Mouse (Mus musculus) liver, embryonic 15.5 days (tissue): ENCODE measurements around the gene Tspan10. TPM values are rescaled to one million over a fixed set of nuclear protein-coding genes. Genes with fewer than 3 reads are reported as not detected.

Experiments used
- ATAC-seq: fragments of 200-750 bp; cut with Nextera tagmentation; 2 replicates; pipeline ENCODE4 v1.8.0; 2017; ENCODE audit warnings: moderate number of reproducible peaks, mild to moderate bottlenecking, moderate library complexity; ENCODE audit not compliant: insufficient read depth
- H3K27ac ChIP-seq: fragments of 300-500 bp; sonication (generic); replicated peaks from 2 replicates; pipeline ENCODE4 v1.5.1; 2015; ENCODE audit warnings: mild to moderate bottlenecking, inconsistent platforms
- H3K27me3 ChIP-seq: fragments of 300-500 bp; sonication (generic); 2 replicates; pipeline ENCODE4 v1.6.1; 2015; ENCODE audit warnings: mild to moderate bottlenecking, inconsistent platforms
- H3K36me3 ChIP-seq: fragments of 300-500 bp; sonication (generic); replicated peaks from 2 replicates; pipeline ENCODE4 v1.6.1; 2015; ENCODE audit warnings: moderate library complexity, mild to moderate bottlenecking, inconsistent platforms
- H3K4me1 ChIP-seq: fragments of 300-500 bp; sonication (generic); replicated peaks from 2 replicates; pipeline ENCODE4 v1.6.1; 2015; ENCODE audit warnings: inconsistent platforms
- H3K4me2 ChIP-seq: fragments of 300-500 bp; sonication (generic); 2 replicates; pipeline ENCODE4 v1.6.1; 2015; ENCODE audit warnings: moderate library complexity, mild to moderate bottlenecking, inconsistent platforms
- H3K4me3 ChIP-seq: fragments of 300-500 bp; sonication (generic); replicated peaks from 2 replicates; pipeline ENCODE4 v1.5.1; 2015; ENCODE audit warnings: mild to moderate bottlenecking, inconsistent platforms
- H3K9ac ChIP-seq: fragments of 300-500 bp; sonication (generic); 2 replicates; pipeline ENCODE4 v1.6.1; 2015; ENCODE audit warnings: moderate library complexity, mild to moderate bottlenecking, inconsistent platforms
- H3K9me3 ChIP-seq: fragments of 300-500 bp; sonication (generic); replicated peaks from 2 replicates; pipeline ENCODE4 v1.6.1; 2016; ENCODE audit warnings: inconsistent platforms
- WGBS: fragments of 180-500 bp; shearing (Covaris S2); methylation state at CpG from one replicate; pipeline ENCODE4 v1.1.7; 2015; ENCODE audit warnings: mixed read lengths; ENCODE audit not compliant: insufficient replicate concordance; 5-methylcytosine and 5-hydroxymethylcytosine counted together
- polyA plus RNA-seq: library from polyadenylated mRNA; unstranded; fragments of >200 nt; fragmentation: Nextera tagmentation; extraction: Ambion mirVana; gene quantifications from 2 replicates; pipeline ENCODE4 v1.2.1, GENCODE M21; 2015

Tspan10 gene
- polyA plus RNA-seq, 1 experiment from 2014 or later, result not detected

GRCm38 (mm10) chr11:120423569-120424295, 18.7 kb upstream of the Tspan10 start:
- no peak overlapping the region for H3K9ac ChIP-seq
- ATAC-seq, result no peak
- H3K4me3 ChIP-seq, result no peak overlapping the region
- WGBS, result 68% methylated on average over 9 of the region's 9 CpGs
- no peaks in the 10 kb centered on the region for H3K9me3 ChIP-seq
- H3K4me1 ChIP-seq, result 0 out of 2 replicates have a peak, but pooled peaks cover 17% of the 10 kb centered on the region
- H3K27me3 ChIP-seq, result no peaks in the 10 kb centered on the region
- H3K27ac ChIP-seq, result no peak overlapping the region
- peaks cover 98% of the 10 kb centered on the region for H3K36me3 ChIP-seq
- H3K4me2 ChIP-seq, result no peak overlapping the region

- no peak for ATAC-seq
- Histone ChIP-seq H3K27me3 (no peaks in the 10 kb centered on the region), H3K4me2 (no peak overlapping the region), H3K27ac (no peak overlapping the region), H3K9ac (no peak overlapping the region), H3K4me1 (0 out of 2 replicates have a peak, but pooled peaks cover 11% of the 10 kb centered on the region), H3K36me3 (peaks cover 94% of the 10 kb centered on the region), H3K9me3 (no peaks in the 10 kb centered on the region), H3K4me3 (no peak overlapping the region)
- WGBS, result 69% methylated on average over 3 of the region's 3 CpGs
These were observed 15.7 kb upstream of the Tspan10 start for GRCm38 (mm10) chr11:120426727-120427126.

GRCm38 (mm10) chr11:120437152-120437856, 5.1 kb upstream of the Tspan10 start, which contains the start of gene Nploc4:
Nploc4 (minus strand) TSS chr11:120437708.
- WGBS, result under 1% methylated on average over 77 of the region's 77 CpGs
- peaks cover 15% of the 10 kb centered on the region for H3K4me1 ChIP-seq

GRCm38 (mm10) chr11:120437857-120438385, 4.5 kb upstream of the Tspan10 start:
- Histone ChIP-seq H3K4me3 (peak overlapping the region; percentile 81), H3K27ac (peak overlapping the region; percentile 95), H3K9ac (peak overlapping the region; percentile 95), H3K27me3 (no peaks in the 10 kb centered on the region), H3K4me2 (peak overlapping the region; percentile 76), H3K36me3 (peaks cover 28% of the 10 kb centered on the region), H3K9me3 (no peaks in the 10 kb centered on the region), H3K4me1 (peaks cover 15% of the 10 kb centered on the region)
- 27% methylated on average over 12 of the region's 12 CpGs for WGBS
- no peak for ATAC-seq

More at GRCm38 (mm10) chr11:120437152-120437856, 5.1 kb upstream of the Tspan10 start, which contains the start of gene Nploc4:
- H3K9me3 ChIP-seq, result no peaks in the 10 kb centered on the region
- peak within 1 kb of the TSS; percentile 81 for H3K4me3 ChIP-seq
- H3K4me2 ChIP-seq, result peak within 1 kb of the TSS; percentile 76
- peak within 1 kb of the TSS; percentile 95 for H3K9ac ChIP-seq
- peaks cover 35% of the 10 kb centered on the region for H3K36me3 ChIP-seq
- peak; percentile 93 for ATAC-seq
- H3K27me3 ChIP-seq, result no peaks in the 10 kb centered on the region
- peak within 1 kb of the TSS; percentile 95 for H3K27ac ChIP-seq

- Histone ChIP-seq H3K9ac (no peak overlapping the region), H3K27me3 (no peaks in the 10 kb centered on the region), H3K36me3 (no peaks in the 10 kb centered on the region), H3K9me3 (no peaks in the 10 kb centered on the region), H3K4me2 (no peak overlapping the region), H3K27ac (no peak overlapping the region), H3K4me1 (peaks cover 2% of the 10 kb centered on the region; the same call in 1 of the 2 replicates), H3K4me3 (no peak overlapping the region)
- ATAC-seq, result no peak
- WGBS, result 76% methylated on average over 3 of the region's 3 CpGs
These were observed 379 bp downstream of the Tspan10 start for GRCm38 (mm10) chr11:120442765-120443280.

- Histone ChIP-seq H3K9me3 (no peaks in the 10 kb centered on the region), H3K36me3 (no peaks in the 10 kb centered on the region), H3K4me3 (no peak overlapping the region), H3K27me3 (no peaks in the 10 kb centered on the region), H3K9ac (no peak overlapping the region), H3K27ac (no peak overlapping the region), H3K4me1 (no peaks in the 10 kb centered on the region), H3K4me2 (no peak overlapping the region)
- ATAC-seq, result no peak
- WGBS, result 52% methylated on average over 6 of the region's 6 CpGs
These were observed 1.7 kb downstream of the Tspan10 start for GRCm38 (mm10) chr11:120444106-120444505.

- Histone ChIP-seq H3K9me3 (no peaks in the 10 kb centered on the region), H3K27ac (no peak overlapping the region), H3K4me3 (no peak overlapping the region), H3K27me3 (no peaks in the 10 kb centered on the region), H3K4me2 (no peak overlapping the region), H3K36me3 (no peaks in the 10 kb centered on the region), H3K4me1 (no peaks in the 10 kb centered on the region), H3K9ac (no peak overlapping the region)
- ATAC-seq, result no peak
- 34% methylated on average over 3 of the region's 3 CpGs for WGBS
These were observed 3.0 kb downstream of the Tspan10 start for GRCm38 (mm10) chr11:120445475-120445874.

- no peaks in the 10 kb centered on the region for H3K4me1 ChIP-seq
- H3K27me3 ChIP-seq, result no peaks in the 10 kb centered on the region
- H3K4me3 ChIP-seq, result no peak overlapping the region
- no peak overlapping the region for H3K27ac ChIP-seq
- WGBS, result 66% methylated on average over 7 of the region's 7 CpGs
- H3K36me3 ChIP-seq, result no peaks in the 10 kb centered on the region
- no peak for ATAC-seq
- H3K9ac ChIP-seq, result no peak overlapping the region
- H3K4me2 ChIP-seq, result no peak overlapping the region
- H3K9me3 ChIP-seq, result no peaks in the 10 kb centered on the region
These were observed 4.7 kb downstream of the Tspan10 start for GRCm38 (mm10) chr11:120447179-120447578.

GRCm38 (mm10) chr11:120452246-120452645, 9.8 kb downstream of the Tspan10 start:
- Histone ChIP-seq H3K9ac (no peak overlapping the region), H3K4me2 (no peak overlapping the region), H3K4me3 (no peak overlapping the region), H3K27ac (no peak overlapping the region), H3K4me1 (peaks cover 37% of the 10 kb centered on the region), H3K9me3 (no peaks in the 10 kb centered on the region), H3K36me3 (no peaks in the 10 kb centered on the region), H3K27me3 (no peaks in the 10 kb centered on the region)
- no peak for ATAC-seq
- 68% methylated on average over 3 of the region's 3 CpGs for WGBS

GRCm38 (mm10) chr11:120453306-120453705, 10.9 kb downstream of the Tspan10 start, which contains the start of gene Pde6g:
Pde6g (minus strand) TSS chr11:120453500.
- Histone ChIP-seq H3K4me3 (no peak within 1 kb of the TSS), H3K4me2 (no peak within 1 kb of the TSS), H3K4me1 (peaks cover 44% of the 10 kb centered on the region), H3K9me3 (no peaks in the 10 kb centered on the region), H3K36me3 (no peaks in the 10 kb centered on the region), H3K27ac (0 out of 2 replicates have a peak within 1 kb of the TSS, but pooled peaks have one; percentile 80), H3K27me3 (no peaks in the 10 kb centered on the region), H3K9ac (no peak within 1 kb of the TSS)
- ATAC-seq, result no peak
- 69% methylated on average over 4 of the region's 4 CpGs for WGBS

- Histone ChIP-seq H3K9me3 (no peaks in the 10 kb centered on the region), H3K27ac (peak overlapping the region; percentile 80), H3K4me2 (peak overlapping the region; percentile 92; the same call in 1 of the 2 replicates), H3K27me3 (no peaks in the 10 kb centered on the region), H3K4me1 (peaks cover 61% of the 10 kb centered on the region), H3K9ac (no peak overlapping the region), H3K36me3 (peaks cover 8% of the 10 kb centered on the region), H3K4me3 (no peak overlapping the region)
- ATAC-seq, result no peak
- 88% methylated on average over 4 of the region's 4 CpGs for WGBS
These were observed 12.5 kb downstream of the Tspan10 start for GRCm38 (mm10) chr11:120454965-120455364.
